7 mouse cellular contexts compared by ENCODE assay signal in genomic region chr6:125350995-125351324, GRCm38 (mm10). TPM values are rescaled to one million over a fixed set of nuclear protein-coding genes. Genes with fewer than 3 reads are reported as not detected.
DNase-seq lines count a peak whose midpoint lies in the region; ATAC-seq lines count a peak whose summit lies in the region.

No protein-coding gene starts in this region.

- no peaks in the 10 kb centered on the region for H3K27me3 ChIP-seq in lung, embryonic 16.5 days (ENCODE audit: control insufficient read depth, insufficient read depth, low read depth, low read length)
- H3K27me3 ChIP-seq in forebrain, embryonic 14.5 days (replicated peaks; ENCODE audit: control insufficient read depth, insufficient read depth, low read length) = no peaks in the 10 kb centered on the region
- no peaks in the 10 kb centered on the region for H3K27me3 ChIP-seq in limb, embryonic 10.5 days (ENCODE audit: low read depth, poor library complexity, severe bottlenecking)
- 0 out of 2 replicates have a peak, but pooled peaks cover 6% of the 10 kb centered on the region for H3K27me3 ChIP-seq in neural tube, embryonic 15.5 days (replicated peaks)

- DNase-seq in lung, postnatal 14 days = no peak
- no peak for DNase-seq in forebrain, embryonic 14.5 days (ENCODE audit: low spot score)
- DNase-seq in limb, embryonic 10.5 days (ENCODE audit: low spot score) = no peak
- DNase-seq in layer of hippocampus, adult 8-10 months (ENCODE audit: low spot score in 2 of 2) = no peak
- DNase-seq in embryo, embryonic 10.5 days (ENCODE audit: low spot score) = no peak

- no peaks in the 10 kb centered on the region for H3K9me3 ChIP-seq in lung, embryonic 16.5 days (ENCODE audit: control insufficient read depth, low read length)
- no peaks in the 10 kb centered on the region for H3K9me3 ChIP-seq in forebrain, embryonic 14.5 days (replicated peaks; ENCODE audit: control insufficient read depth, low read length)
- no peaks in the 10 kb centered on the region for H3K9me3 ChIP-seq in limb, embryonic 10.5 days (replicated peaks)
- H3K9me3 ChIP-seq in neural tube, embryonic 15.5 days (replicated peaks) = no peaks in the 10 kb centered on the region

- peak overlapping the region; percentile 79 for H3K4me3 ChIP-seq in lung, embryonic 16.5 days (ENCODE audit: low read length)
- H3K4me3 ChIP-seq in forebrain, embryonic 14.5 days (ENCODE audit: low read depth, low read length) = no peak overlapping the region
- H3K4me3 ChIP-seq in limb, embryonic 10.5 days = peak overlapping the region; percentile 67
- peak overlapping the region; percentile 39; the same call in 1 of the 2 replicates for H3K4me3 ChIP-seq in neural tube, embryonic 15.5 days (replicated peaks)

- H3K36me3 ChIP-seq in lung, embryonic 16.5 days (ENCODE audit: control insufficient read depth, insufficient read depth, low read length) = no peaks in the 10 kb centered on the region
- no peaks in the 10 kb centered on the region for H3K36me3 ChIP-seq in forebrain, embryonic 14.5 days (ENCODE audit: control insufficient read depth, insufficient read depth, low read length)
- H3K36me3 ChIP-seq in limb, embryonic 10.5 days = peaks cover 2% of the 10 kb centered on the region; the same call in 1 of the 2 replicates
- H3K36me3 ChIP-seq in neural tube, embryonic 15.5 days = no peaks in the 10 kb centered on the region

- peak overlapping the region; percentile 80 for H3K9ac ChIP-seq in lung, embryonic 16.5 days (ENCODE audit: low read length)
- 0 out of 2 replicates have a peak overlapping the region, but pooled peaks have one; percentile 25 for H3K9ac ChIP-seq in forebrain, embryonic 14.5 days (ENCODE audit: low read length)
- no peak overlapping the region for H3K9ac ChIP-seq in neural tube, embryonic 15.5 days (replicated peaks)

- H3K4me1 ChIP-seq in lung, embryonic 16.5 days (replicated peaks; ENCODE audit: control insufficient read depth, insufficient read depth, low read length) = peaks cover 62% of the 10 kb centered on the region
- H3K4me1 ChIP-seq in forebrain, embryonic 14.5 days (ENCODE audit: control insufficient read depth, insufficient read depth, low read length) = peaks cover 22% of the 10 kb centered on the region
- peaks cover 77% of the 10 kb centered on the region for H3K4me1 ChIP-seq in limb, embryonic 10.5 days
- peaks cover 44% of the 10 kb centered on the region for H3K4me1 ChIP-seq in neural tube, embryonic 15.5 days

- H3K4me2 ChIP-seq in lung, embryonic 16.5 days (ENCODE audit: low read depth, low read length) = peak overlapping the region; percentile 85
- peak overlapping the region; percentile 79 for H3K4me2 ChIP-seq in forebrain, embryonic 14.5 days (ENCODE audit: low read length)
- peak overlapping the region; percentile 62 for H3K4me2 ChIP-seq in neural tube, embryonic 15.5 days

- no peak for ATAC-seq in lung, embryonic 16.5 days (ENCODE audit: low read depth)
- no peak for ATAC-seq in forebrain, embryonic 14.5 days
- ATAC-seq in neural tube, embryonic 15.5 days (ENCODE audit: low FRiP score) = no peak

- H3K27ac ChIP-seq in lung, embryonic 16.5 days (ENCODE audit: low read length) = no peak overlapping the region; the same call in 1 of the 2 replicates
- H3K27ac ChIP-seq in forebrain, embryonic 14.5 days (ENCODE audit: low read depth, low read length) = no peak overlapping the region
- peak overlapping the region; percentile 91 for H3K27ac ChIP-seq in limb, embryonic 10.5 days
- H3K27ac ChIP-seq in neural tube, embryonic 15.5 days (replicated peaks) = no peak overlapping the region

- WGBS in lung, embryonic 16.5 days = 66% methylated on average over 2 of the region's 2 CpGs
- 74% methylated on average over 2 of the region's 2 CpGs for WGBS in forebrain, embryonic 14.5 days
- WGBS in limb, embryonic 10.5 days = 81% methylated on average over 2 of the region's 2 CpGs
- WGBS in neural tube, embryonic 15.5 days = 89% methylated on average over 2 of the region's 2 CpGs

RNA-seq across cellular contexts. Expression of gene Tnfrsf1a, which starts 1.8 kb away (rescaled TPM):
- 115 and 117 TPM in 2 replicates for polyA plus RNA-seq in lung, embryonic 16.5 days (2015; fragmentation: Nextera tagmentation; extraction: Ambion mirVana)
- polyA plus RNA-seq in forebrain, embryonic 14.5 days (2014; fragmentation: Nextera tagmentation; extraction: Ambion mirVana) = 14.2 and 16.2 TPM in 2 replicates
- polyA plus RNA-seq in limb, embryonic 10.5 days (2016; fragmentation: Nextera tagmentation; extraction: Ambion mirVana) = 41.8 and 43.6 TPM in 2 replicates
- 13.6 and 28.4 TPM in 2 replicates for polyA plus RNA-seq in neural tube, embryonic 15.5 days (2015; fragmentation: Nextera tagmentation; extraction: Ambion mirVana)
- total RNA-seq in layer of hippocampus, adult 8-10 months (2022) = 10 to 100 TPM; 11.0 to 36.7 (median 21.8) TPM

RNA-seq across cellular contexts. Expression of gene Plekhg6, which starts 29.6 kb away (rescaled TPM):
- polyA plus RNA-seq in lung, embryonic 16.5 days (2015; fragmentation: Nextera tagmentation; extraction: Ambion mirVana) = 0.49 and 0.99 TPM in 2 replicates
- polyA plus RNA-seq in forebrain, embryonic 14.5 days (2014; fragmentation: Nextera tagmentation; extraction: Ambion mirVana) = 0.16 TPM in 1 of 2 replicates, not detected in the other
- polyA plus RNA-seq in limb, embryonic 10.5 days (2016; fragmentation: Nextera tagmentation; extraction: Ambion mirVana) = 0.26 and 0.33 TPM in 2 replicates
- polyA plus RNA-seq in neural tube, embryonic 15.5 days (2015; fragmentation: Nextera tagmentation; extraction: Ambion mirVana) = 0.23 and 0.70 TPM in 2 replicates
- under 1 TPM in 1 of 4 experiments, not detected in 3; 0.12 TPM for total RNA-seq in layer of hippocampus, adult 8-10 months (2022)

RNA-seq across cellular contexts. Expression of gene Scnn1a, which starts 30.5 kb away (rescaled TPM):
- 9.1 and 13.4 TPM in 2 replicates for polyA plus RNA-seq in lung, embryonic 16.5 days (2015; fragmentation: Nextera tagmentation; extraction: Ambion mirVana)
- 0.29 and 0.37 TPM in 2 replicates for polyA plus RNA-seq in forebrain, embryonic 14.5 days (2014; fragmentation: Nextera tagmentation; extraction: Ambion mirVana)
- 1.0 and 1.6 TPM in 2 replicates for polyA plus RNA-seq in limb, embryonic 10.5 days (2016; fragmentation: Nextera tagmentation; extraction: Ambion mirVana)
- polyA plus RNA-seq in neural tube, embryonic 15.5 days (2015; fragmentation: Nextera tagmentation; extraction: Ambion mirVana) = 0.44 and 2.6 TPM in 2 replicates
- 1 to 10 TPM; 4.3 to 5.6 (median 5.3) TPM for total RNA-seq in layer of hippocampus, adult 8-10 months (2022)

RNA-seq across cellular contexts. Expression of gene Ltbr, which starts 37.3 kb away (rescaled TPM):
- polyA plus RNA-seq in lung, embryonic 16.5 days (2015; fragmentation: Nextera tagmentation; extraction: Ambion mirVana) = 91.1 and 96.4 TPM in 2 replicates
- 10.8 and 12.9 TPM in 2 replicates for polyA plus RNA-seq in forebrain, embryonic 14.5 days (2014; fragmentation: Nextera tagmentation; extraction: Ambion mirVana)
- polyA plus RNA-seq in limb, embryonic 10.5 days (2016; fragmentation: Nextera tagmentation; extraction: Ambion mirVana) = 34.3 and 41.5 TPM in 2 replicates
- 19.5 and 28.1 TPM in 2 replicates for polyA plus RNA-seq in neural tube, embryonic 15.5 days (2015; fragmentation: Nextera tagmentation; extraction: Ambion mirVana)
- 10 to 100 TPM in 2 of 4 experiments, 1 to 10 TPM in 2; 8.1 to 16.8 (median 11.5) TPM for total RNA-seq in layer of hippocampus, adult 8-10 months (2022)
